Mouse (Mus musculus): ENCODE measurements around the gene Tubb3. TPM values are rescaled to one million over a fixed set of nuclear protein-coding genes. Genes with fewer than 3 reads are reported as not detected.

Gene Tubb3
- 0.62 and 0.92 TPM in 2 replicates for polyA plus RNA-seq (2012; rRNA removed)

DNA sequence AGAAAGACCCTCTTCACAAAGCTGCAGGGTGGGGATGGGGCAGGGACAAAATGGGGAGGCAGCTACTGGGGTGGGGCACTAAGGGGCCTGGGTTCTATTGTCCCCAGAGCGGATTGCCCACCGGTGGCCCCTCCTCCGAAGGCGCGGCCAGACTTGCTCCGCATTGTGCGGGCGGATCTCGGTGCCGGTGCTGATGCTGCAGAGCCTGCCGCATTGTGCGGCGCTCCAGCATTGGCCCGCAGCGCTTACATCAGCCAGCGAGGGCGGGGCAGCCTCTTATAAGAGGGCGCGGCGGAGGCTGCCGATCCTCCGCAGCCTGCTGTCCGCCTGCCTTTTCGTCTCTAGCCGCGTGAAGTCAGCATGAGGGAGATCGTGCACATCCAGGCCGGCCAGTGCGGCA, at the start of gene Tubb3:
Gene Tubb3 (plus strand): TSS at position 179 of the 400 bp plus-strand sequence.

GRCm38 (mm10) chr8:123373403-123374238, 37.6 kb upstream of the Tubb3 start, which contains the start of gene Tcf25:
Gene Tcf25 (plus strand): TSS chr8:123373753.

GRCm38 (mm10) chr8:123406786-123407185, 4.4 kb upstream of the Tubb3 start, which contains the start of gene Mc1r:
Gene Mc1r (plus strand): TSS chr8:123407107.

GRCm38 (mm10) chr8:123423441-123423840, 12.2 kb downstream of the Tubb3 start, which contains the start of gene Def8:
Gene Def8 (plus strand): TSS chr8:123423527.

Other genes starting within 250 kb of the Tubb3 start
- 0.07 and 0.14 TPM in 2 replicates for gene Dpep1, start 225.2 kb upstream of the Tubb3 start, polyA plus RNA-seq (2012; rRNA removed)
- gene Chmp1a, start 198.7 kb upstream of the Tubb3 start, polyA plus RNA-seq (2012; rRNA removed), result 28.4 and 33.8 TPM in 2 replicates
- gene Spata33, start 198.6 kb upstream of the Tubb3 start, polyA plus RNA-seq (2012; rRNA removed), result 0.23 and 0.27 TPM in 2 replicates
- gene Cdk10, start 186.6 kb upstream of the Tubb3 start, polyA plus RNA-seq (2012; rRNA removed), result 13.4 and 15.3 TPM in 2 replicates
- gene Spata2l, start 175.2 kb upstream of the Tubb3 start, polyA plus RNA-seq (2012; rRNA removed), result 0.78 and 0.99 TPM in 2 replicates
- 7.4 and 8.2 TPM in 2 replicates for gene Zfp276, start 157.2 kb upstream of the Tubb3 start, polyA plus RNA-seq (2012; rRNA removed)
- 6.1 and 7.4 TPM in 2 replicates for gene Vps9d1, start 157.1 kb upstream of the Tubb3 start, polyA plus RNA-seq (2012; rRNA removed)
- gene Fanca, start 92.8 kb upstream of the Tubb3 start, polyA plus RNA-seq (2012; rRNA removed), result 21.3 and 26.0 TPM in 2 replicates
- gene Spire2, start 78.7 kb upstream of the Tubb3 start, polyA plus RNA-seq (2012; rRNA removed), result 3.0 and 3.1 TPM in 2 replicates
- gene Tcf25, start 37.7 kb upstream of the Tubb3 start, polyA plus RNA-seq (2012; rRNA removed), result 42.0 and 48.3 TPM in 2 replicates
- 0.01 and 0.02 TPM in 2 replicates for gene Mc1r, start 4.3 kb upstream of the Tubb3 start, polyA plus RNA-seq (2012; rRNA removed)
- gene Def8, start 12.1 kb downstream of the Tubb3 start, polyA plus RNA-seq (2012; rRNA removed), result 7.6 and 8.4 TPM in 2 replicates
- gene Afg3l1, start 66.5 kb downstream of the Tubb3 start, polyA plus RNA-seq (2012; rRNA removed), result 12.7 and 13.9 TPM in 2 replicates
- 0.06 and 0.15 TPM in 2 replicates for gene Dbndd1, start 104.0 kb downstream of the Tubb3 start, polyA plus RNA-seq (2012; rRNA removed)
- 4.0 and 4.2 TPM in 2 replicates for gene Gas8, start 107.4 kb downstream of the Tubb3 start, polyA plus RNA-seq (2012; rRNA removed)
- gene Rhou, start 242.5 kb downstream of the Tubb3 start, polyA plus RNA-seq (2012; rRNA removed), result 2.5 and 2.6 TPM in 2 replicates